Mouse (Mus musculus): ENCODE data around the gene Akr1c19.
"Not testable (repeated sequence)": the region's sequence is repeated elsewhere in the genome, so short reads cannot be mapped to it uniquely, and the experiment has no call there.

GRCm38 (mm10) chr13:4186641-4187411, 41.7 kb upstream of the Akr1c19 start:
- not testable (repeated sequence) for TF ChIP-seq CTCF (IDR thresholded peaks at IDR 0.05; ENCODE audit: borderline replicate concordance, extremely low read depth, insufficient read depth, insufficient read length); POLR2A (IDR thresholded peaks at IDR 0.05; ENCODE audit: borderline replicate concordance, extremely low read depth, insufficient read depth, insufficient read length, poor library complexity, severe bottlenecking)
